Mouse (Mus musculus) kidney, adult 18-20 months (tissue): ENCODE results near the gene Psmb2.
A peak's percentile ranks its signal among the peaks of the same experiment; 100 is the strongest.

ENCODE experiments used
- DNase-seq: peaks from one replicate; pipeline ENCODE4 v3.0.0; 2021

Gene Psmb2

GRCm38 (mm10) chr4:126677054-126678003, at the start of gene Psmb2:
Psmb2 (plus strand) TSS chr4:126677630.
- peak; percentile 99 for DNase-seq

- DNase-seq = no peak
Observed at GRCm38 (mm10) chr4:126631922-126632321, 45.5 kb upstream of the Psmb2 start.

- DNase-seq = no peak
Observed at GRCm38 (mm10) chr4:126632668-126633067, 44.8 kb upstream of the Psmb2 start.

- DNase-seq = no peak
Observed at GRCm38 (mm10) chr4:126636330-126636729, 41.1 kb upstream of the Psmb2 start.

- no peak for DNase-seq
Observed at GRCm38 (mm10) chr4:126637446-126637845, 40.0 kb upstream of the Psmb2 start.

GRCm38 (mm10) chr4:126639339-126639738, 38.1 kb upstream of the Psmb2 start:
- no peak for DNase-seq

- no peak for DNase-seq
Observed at GRCm38 (mm10) chr4:126641901-126642300, 35.5 kb upstream of the Psmb2 start.

- no peak for DNase-seq
Observed at GRCm38 (mm10) chr4:126643815-126644214, 33.6 kb upstream of the Psmb2 start.

- peak; percentile 7 for DNase-seq
Observed at GRCm38 (mm10) chr4:126644333-126644963, 33.0 kb upstream of the Psmb2 start.

- peak; percentile 5 for DNase-seq
Observed at GRCm38 (mm10) chr4:126647996-126648910, 29.2 kb upstream of the Psmb2 start.

- no peak for DNase-seq
Observed at GRCm38 (mm10) chr4:126653148-126653547, 24.3 kb upstream of the Psmb2 start.

GRCm38 (mm10) chr4:126655356-126655755, 22.1 kb upstream of the Psmb2 start:
- DNase-seq = no peak

- DNase-seq = no peak
Observed at GRCm38 (mm10) chr4:126661249-126661648, 16.2 kb upstream of the Psmb2 start.

- no peak for DNase-seq
Observed at GRCm38 (mm10) chr4:126667075-126667474, 10.4 kb upstream of the Psmb2 start.

- DNase-seq = no peak
Observed at GRCm38 (mm10) chr4:126682298-126682697, 4.9 kb downstream of the Psmb2 start.

- DNase-seq = no peak
Observed at GRCm38 (mm10) chr4:126683084-126683483, 5.7 kb downstream of the Psmb2 start.

GRCm38 (mm10) chr4:126689457-126689856, 12.0 kb downstream of the Psmb2 start:
- DNase-seq = no peak

- DNase-seq = no peak
Observed at GRCm38 (mm10) chr4:126693021-126693420, 15.6 kb downstream of the Psmb2 start.

- no peak for DNase-seq
Observed at GRCm38 (mm10) chr4:126696908-126697307, 19.5 kb downstream of the Psmb2 start.

GRCm38 (mm10) chr4:126706630-126707438, 29.4 kb downstream of the Psmb2 start:
- no peak for DNase-seq

- DNase-seq = no peak
Observed at GRCm38 (mm10) chr4:126707439-126707826, 30.0 kb downstream of the Psmb2 start.

GRCm38 (mm10) chr4:126732111-126732510, 54.7 kb downstream of the Psmb2 start:
- no peak for DNase-seq
